Mouse (Mus musculus) liver, embryonic 14.5 days (tissue): ENCODE data around the gene Syna.

Experiments
- CTCF ChIP-seq: IDR thresholded peaks from 2 replicates; pipeline ENCODE4 v1.5.1; 2016; ENCODE audit warnings: antibody characterized with exemption, low read depth, control low read depth
- EP300 ChIP-seq: IDR thresholded peaks from 2 replicates; pipeline ENCODE4 v1.6.1; 2016; ENCODE audit warnings: antibody characterized with exemption, low read depth

DNA sequence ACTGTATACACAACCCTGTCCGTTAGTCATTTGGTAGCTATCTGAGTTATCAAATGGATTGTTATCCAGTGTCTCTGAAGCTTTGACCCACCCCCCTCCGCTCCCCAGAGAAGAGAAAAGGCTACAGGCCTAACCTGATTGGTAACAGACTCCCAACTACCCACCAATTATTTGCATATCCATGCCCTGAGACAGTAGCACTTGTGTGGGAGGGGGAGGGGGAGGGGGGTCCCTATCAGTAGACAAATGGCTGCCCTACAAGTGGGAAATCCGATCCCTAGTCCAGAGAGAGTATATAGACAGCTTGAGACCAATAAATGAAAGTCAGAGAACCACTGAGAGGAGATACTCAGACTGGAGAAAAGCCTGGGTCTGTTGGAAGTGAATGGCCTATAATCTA is 8.1 kb upstream of the Syna start:
- TF ChIP-seq CTCF (no peak), EP300 (no peak)
